Mouse (Mus musculus) limb, embryonic 11.5 days (tissue): ENCODE results near the gene Deaf1. TPM values are rescaled to one million over a fixed set of nuclear protein-coding genes. Genes with fewer than 3 reads are reported as not detected.

ENCODE experiments used
- ATAC-seq: fragments of 200-750 bp; cut with Nextera tagmentation; 2 replicates; pipeline ENCODE4 v1.8.0; 2017; ENCODE audit warnings: low read depth; ENCODE audit not compliant: insufficient number of reproducible peaks, low FRiP score, low TSS enrichment
- DNase-seq: peaks from one replicate; pipeline ENCODE4 v3.0.0-alpha.2; 2015; ENCODE audit warnings: low spot score
- H3K27ac ChIP-seq: fragments of 300-500 bp; sonication (generic); replicated peaks from 2 replicates; pipeline ENCODE4 v1.5.1; 2014; ENCODE audit warnings: low read depth, mild to moderate bottlenecking, low read length
- H3K27me3 ChIP-seq: fragments of 300-500 bp; sonication (generic); 2 replicates; pipeline ENCODE4 v1.6.1; 2014; ENCODE audit warnings: mild to moderate bottlenecking, low read length, mixed read lengths; ENCODE audit not compliant: control insufficient read depth, insufficient read depth
- H3K36me3 ChIP-seq: fragments of 300-500 bp; sonication (generic); 2 replicates; pipeline ENCODE4 v1.6.1; 2014; ENCODE audit warnings: mild to moderate bottlenecking, low read length, moderate library complexity, mixed read lengths; ENCODE audit not compliant: control insufficient read depth, insufficient read depth
- H3K4me1 ChIP-seq: fragments of 300-500 bp; sonication (generic); 2 replicates; pipeline ENCODE4 v1.6.1; 2014; ENCODE audit warnings: low read length, mixed read lengths; ENCODE audit not compliant: control insufficient read depth, insufficient read depth
- H3K4me2 ChIP-seq: fragments of 300-500 bp; sonication (generic); 2 replicates; pipeline ENCODE4 v1.6.1; 2014; ENCODE audit warnings: low read depth, mild to moderate bottlenecking, moderate library complexity; ENCODE audit not compliant: severe bottlenecking
- H3K4me3 ChIP-seq: fragments of 300-500 bp; sonication (generic); 2 replicates; pipeline ENCODE4 v1.5.1; 2014; ENCODE audit warnings: low read depth, low read length
- H3K9ac ChIP-seq: fragments of 300-500 bp; sonication (generic); 2 replicates; pipeline ENCODE4 v1.6.1; 2014; ENCODE audit warnings: mild to moderate bottlenecking, low read length
- H3K9me3 ChIP-seq: fragments of 300-500 bp; sonication (generic); 2 replicates; pipeline ENCODE4 v1.6.1; 2016; ENCODE audit warnings: low read length; ENCODE audit not compliant: control insufficient read depth
- WGBS: fragments of 180-500 bp; shearing (Covaris S2); extraction: QIAGEN DNeasy Blood & Tissue Kit; methylation state at CpG from one replicate; pipeline ENCODE4 v1.1.7; 2014; 5-methylcytosine and 5-hydroxymethylcytosine counted together
- polyA plus RNA-seq: library from polyadenylated mRNA; unstranded; fragments of >200 nt; fragmentation: Nextera tagmentation; extraction: Ambion mirVana; gene quantifications from 2 replicates; pipeline ENCODE4 v1.2.1, GENCODE M21; 2014

Gene Deaf1
- polyA plus RNA-seq, 1 experiment from 2014 or later, result 59.3 TPM

DNA sequence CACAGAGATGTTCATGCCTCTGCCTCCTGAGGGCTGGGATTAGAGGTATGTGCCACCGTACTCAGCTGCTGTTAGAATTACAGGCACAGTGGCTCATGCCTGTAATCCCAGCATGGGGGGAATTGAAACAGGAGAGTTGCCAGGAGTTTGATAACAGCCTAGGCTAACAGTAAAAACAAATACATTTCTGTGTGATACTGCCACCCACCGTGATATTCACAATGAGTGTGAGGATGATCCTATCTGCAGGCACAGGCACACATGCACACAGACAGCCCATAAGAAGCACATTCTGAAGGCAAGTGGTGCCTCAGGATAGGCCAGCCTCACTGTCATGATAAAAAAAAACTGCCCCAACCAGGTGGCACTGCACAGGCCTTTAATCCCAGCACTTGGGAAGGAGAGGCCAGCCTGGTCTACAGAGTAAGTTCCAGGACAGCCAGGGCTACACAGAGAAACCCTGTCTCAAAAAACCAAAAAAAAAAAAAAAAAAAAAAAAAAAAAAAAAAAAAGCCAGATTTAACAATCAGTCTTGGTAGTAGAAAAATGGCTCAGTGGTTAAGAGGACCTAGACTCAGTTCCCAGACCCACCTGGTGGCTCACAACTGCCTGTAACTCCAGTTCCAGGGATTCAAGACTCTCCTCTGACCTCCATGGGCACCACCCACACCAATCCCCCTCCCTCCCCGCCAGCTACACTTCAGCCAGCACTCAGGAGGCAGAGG, 29.4 kb downstream of the Deaf1 start:
- H3K4me2 ChIP-seq, result no peak overlapping the region

DNA sequence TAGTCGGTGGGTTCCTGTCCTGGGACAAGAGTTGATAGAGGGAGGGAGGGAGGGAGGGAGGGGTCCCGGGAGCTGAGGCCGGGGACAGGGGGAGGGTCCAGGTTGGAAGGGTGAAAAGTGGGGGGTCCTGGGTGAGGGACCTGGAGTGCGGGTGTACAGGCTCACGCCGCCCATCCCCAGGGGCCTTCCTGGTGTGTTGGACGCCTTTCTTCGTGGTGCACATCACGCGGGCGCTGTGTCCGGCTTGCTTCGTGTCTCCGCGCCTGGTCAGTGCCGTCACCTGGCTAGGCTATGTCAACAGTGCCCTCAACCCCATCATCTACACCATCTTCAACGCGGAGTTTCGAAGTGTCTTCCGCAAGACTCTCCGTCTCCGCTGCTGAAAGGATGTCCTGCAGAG, 33.0 kb downstream of the Deaf1 start:
- H3K4me1 ChIP-seq, result peaks cover 14% of the 10 kb centered on the region
- DNase-seq (peak; percentile 38), ATAC-seq (no peak)
- peaks cover 7% of the 10 kb centered on the region; the same call in 1 of the 2 replicates for H3K36me3 ChIP-seq
- WGBS, result 8% methylated on average over 22 of the region's 22 CpGs
- H3K27ac ChIP-seq, result no peak overlapping the region
- H3K27me3 ChIP-seq, result peaks cover 47% of the 10 kb centered on the region
- H3K4me2 ChIP-seq, result peak overlapping the region; percentile 73
- no peaks in the 10 kb centered on the region for H3K9me3 ChIP-seq
- no peak overlapping the region for H3K9ac ChIP-seq
- peak overlapping the region; percentile 30 for H3K4me3 ChIP-seq

More for the DNA sequence above, 29.4 kb downstream of the Deaf1 start:
- Histone ChIP-seq H3K4me1 (peaks cover 7% of the 10 kb centered on the region), H3K4me3 (no peak overlapping the region), H3K9ac (no peak overlapping the region), H3K36me3 (peaks cover 7% of the 10 kb centered on the region; the same call in 1 of the 2 replicates), H3K27ac (no peak overlapping the region), H3K27me3 (peaks cover 27% of the 10 kb centered on the region), H3K9me3 (no peaks in the 10 kb centered on the region)
- DNase-seq (no peak), ATAC-seq (no peak)
- 84% methylated on average over 3 of the region's 3 CpGs for WGBS

- peak overlapping the region; percentile 40 for H3K9ac ChIP-seq
- peaks cover 4% of the 10 kb centered on the region; the same call in 1 of the 2 replicates for H3K36me3 ChIP-seq
- peaks cover 47% of the 10 kb centered on the region for H3K27me3 ChIP-seq
- H3K9me3 ChIP-seq, result no peaks in the 10 kb centered on the region
- H3K4me3 ChIP-seq, result peak overlapping the region; percentile 30
- ATAC-seq (no peak), DNase-seq (peak; percentile 61)
- peaks cover 14% of the 10 kb centered on the region for H3K4me1 ChIP-seq
- H3K27ac ChIP-seq, result no peak overlapping the region
- WGBS, result under 1% methylated on average over 51 of the region's 53 CpGs
- H3K4me2 ChIP-seq, result peak overlapping the region; percentile 73
Observed at GRCm38 (mm10) chr7:141293852-141294471, 33.5 kb downstream of the Deaf1 start.

DNA sequence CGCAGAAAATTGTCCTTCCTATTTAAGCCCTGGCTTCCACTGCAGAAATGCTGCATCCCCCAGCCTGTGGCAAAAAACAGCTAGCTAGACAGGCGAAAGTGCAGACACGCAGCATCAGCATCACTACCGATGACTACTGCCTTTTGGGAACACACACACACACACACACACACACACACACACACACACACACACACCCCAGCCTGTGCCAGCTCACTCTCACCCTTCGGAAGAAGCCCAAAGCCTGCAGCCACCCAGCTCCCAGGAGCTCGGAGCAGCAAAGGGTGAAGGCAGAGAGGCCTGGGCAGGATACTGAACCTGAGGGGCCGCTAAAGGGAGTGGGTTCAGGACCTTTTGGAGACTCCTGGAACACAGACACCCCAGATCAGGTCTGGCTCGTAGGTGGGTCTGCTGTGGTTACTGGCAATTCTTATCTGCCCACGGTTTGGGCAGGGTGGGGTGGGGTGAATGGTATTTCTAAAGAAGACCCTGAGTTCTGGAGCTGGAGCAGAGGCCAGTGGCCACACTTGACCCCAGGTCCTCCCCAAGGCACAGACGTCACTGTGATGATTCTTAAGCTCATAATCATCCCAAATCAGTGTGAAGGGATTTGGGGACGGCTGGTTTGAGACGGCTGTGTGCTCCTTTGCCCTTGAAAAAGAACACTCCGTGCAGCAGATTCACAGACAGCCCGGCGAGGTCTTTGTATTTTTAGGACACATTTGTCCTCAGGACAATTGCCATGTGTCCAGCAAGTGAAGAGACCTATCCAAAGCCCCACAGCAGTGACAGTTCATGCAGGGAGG, 34.7 kb downstream of the Deaf1 start:
- DNase-seq (peak; percentile 41), ATAC-seq (no peak)
- Histone ChIP-seq H3K4me1 (peaks cover 14% of the 10 kb centered on the region), H3K9ac (peak overlapping the region; percentile 65; the same call in 1 of the 2 replicates), H3K36me3 (peaks cover 3% of the 10 kb centered on the region; the same call in 1 of the 2 replicates), H3K9me3 (no peaks in the 10 kb centered on the region), H3K4me2 (peak overlapping the region; percentile 98), H3K27me3 (peaks cover 47% of the 10 kb centered on the region), H3K4me3 (peak overlapping the region; percentile 59), H3K27ac (no peak overlapping the region)
- 37% methylated on average over 15 of the region's 15 CpGs for WGBS

- peak within 1 kb of the TSS; percentile 98 for H3K4me2 ChIP-seq
- 1% methylated on average over 46 of the region's 46 CpGs for WGBS
- no peaks in the 10 kb centered on the region for H3K36me3 ChIP-seq
- no peak; the same call in 1 of the 2 replicates for ATAC-seq
- H3K27me3 ChIP-seq, result peaks cover 47% of the 10 kb centered on the region
- H3K9ac ChIP-seq, result peak within 1 kb of the TSS; percentile 65
- DNase-seq, result peak; percentile 76
- peak within 1 kb of the TSS; percentile 59 for H3K4me3 ChIP-seq
- peaks cover 14% of the 10 kb centered on the region for H3K4me1 ChIP-seq
- no peaks in the 10 kb centered on the region for H3K9me3 ChIP-seq
- H3K27ac ChIP-seq, result no peak within 1 kb of the TSS
Observed at GRCm38 (mm10) chr7:141291921-141292582, 35.4 kb downstream of the Deaf1 start, which contains the start of gene Drd4. Gene Drd4 (plus strand): TSS chr7:141292006.

GRCm38 (mm10) chr7:141288042-141288441, 39.4 kb downstream of the Deaf1 start:
- peaks cover 8% of the 10 kb centered on the region; the same call in 1 of the 2 replicates for H3K4me1 ChIP-seq
- H3K36me3 ChIP-seq, result no peaks in the 10 kb centered on the region
- 72% methylated on average over 3 of the region's 3 CpGs for WGBS
- H3K4me2 ChIP-seq, result no peak overlapping the region
- no peak overlapping the region for H3K27ac ChIP-seq
- no peaks in the 10 kb centered on the region for H3K9me3 ChIP-seq
- H3K27me3 ChIP-seq, result peaks cover 19% of the 10 kb centered on the region
- ATAC-seq, result no peak
- no peak overlapping the region for H3K4me3 ChIP-seq
- DNase-seq, result no peak
- no peak overlapping the region for H3K9ac ChIP-seq

- H3K36me3 ChIP-seq, result no peaks in the 10 kb centered on the region
- no peak overlapping the region for H3K4me2 ChIP-seq
- H3K27ac ChIP-seq, result no peak overlapping the region
- H3K27me3 ChIP-seq, result no peaks in the 10 kb centered on the region
- 0 out of 2 replicates have a peak, but pooled peaks cover 2% of the 10 kb centered on the region for H3K4me1 ChIP-seq
- H3K4me3 ChIP-seq, result no peak overlapping the region
- DNase-seq (no peak), ATAC-seq (no peak)
- H3K9ac ChIP-seq, result no peak overlapping the region
- no peaks in the 10 kb centered on the region for H3K9me3 ChIP-seq
- 85% methylated on average over 4 of the region's 4 CpGs for WGBS
Observed at GRCm38 (mm10) chr7:141282756-141283155, 44.7 kb downstream of the Deaf1 start.
